Mouse (Mus musculus) cortical plate, adult 2 months (tissue): ENCODE results near the gene Vmp1.

ENCODE experiments used
- CTCF ChIP-seq: fragments of 200-500 bp; IDR thresholded peaks from 2 replicates; pipeline ENCODE4 v1.5.1; 2011; ENCODE audit warnings: mild to moderate bottlenecking, control low read depth, low read length; ENCODE audit not compliant: insufficient read depth; ENCODE audit errors: extremely low read depth
- POLR2A ChIP-seq: fragments of 200-500 bp; IDR thresholded peaks from 2 replicates; pipeline ENCODE4 v1.6.1; 2011; ENCODE audit warnings: mild to moderate bottlenecking, low read length, control low read depth; ENCODE audit not compliant: insufficient read depth; ENCODE audit errors: extremely low read depth

GRCm38 (mm10) chr11:86654096-86654495 lies 29.5 kb downstream of the Vmp1 start:
- TF ChIP-seq CTCF, result no peak
- no peak for TF ChIP-seq POLR2A
